Mouse (Mus musculus) testis, adult 2 months (tissue): ENCODE data around the gene Plxna4. TPM values are rescaled to one million over a fixed set of nuclear protein-coding genes. Genes with fewer than 3 reads are reported as not detected.

Experiments
- H3K27ac ChIP-seq: fragments of 200-500 bp; 2 replicates; pipeline ENCODE4 v1.5.1; 2012; ENCODE audit warnings: low read depth, low read length; ENCODE audit not compliant: control insufficient read depth, insufficient read depth
- H3K27me3 ChIP-seq: fragments of 200-500 bp; 2 replicates; pipeline ENCODE4 v1.6.1; 2012; ENCODE audit warnings: mild to moderate bottlenecking, low read length, moderate library complexity; ENCODE audit not compliant: control insufficient read depth, insufficient read depth
- H3K36me3 ChIP-seq: fragments of 200-500 bp; 2 replicates; pipeline ENCODE4 v1.6.1; 2012; ENCODE audit warnings: mild to moderate bottlenecking, low read length; ENCODE audit not compliant: control insufficient read depth, insufficient read depth
- H3K4me1 ChIP-seq: fragments of 200-500 bp; 2 replicates; pipeline ENCODE4 v1.6.1; 2012; ENCODE audit warnings: low read length; ENCODE audit not compliant: control insufficient read depth, insufficient read depth
- H3K4me3 ChIP-seq: fragments of 200-500 bp; 2 replicates; pipeline ENCODE4 v1.5.1; 2012; ENCODE audit warnings: low read depth, mild to moderate bottlenecking, low read length, moderate library complexity, mixed read lengths; ENCODE audit not compliant: control insufficient read depth
- CTCF ChIP-seq: fragments of 200-500 bp; IDR thresholded peaks from 2 replicates; pipeline ENCODE4 v1.5.1; 2012; ENCODE audit warnings: low read depth, mild to moderate bottlenecking, inconsistent platforms, low read length, moderate library complexity; ENCODE audit not compliant: control insufficient read depth, insufficient read depth, insufficient replicate concordance
- POLR2A ChIP-seq: fragments of 200-500 bp; IDR thresholded peaks from 2 replicates; pipeline ENCODE4 v1.6.1; 2012; ENCODE audit warnings: low read depth, mild to moderate bottlenecking, inconsistent platforms, low read length, moderate library complexity; ENCODE audit not compliant: control insufficient read depth
- polyA plus RNA-seq: library from polyadenylated mRNA; depleted of rRNA; stranded (reverse); fragments of >200 nt; gene quantifications from 2 replicates; pipeline ENCODE4 v1.2.3, GENCODE M21; 2012

The Plxna4 gene
- polyA plus RNA-seq, 1 experiment: 0.62 TPM

- H3K27ac ChIP-seq: no peak overlapping the region
- 0 out of 2 replicates have a peak, but pooled peaks cover 1% of the 10 kb centered on the region for H3K4me1 ChIP-seq
- TF ChIP-seq POLR2A (no peak), CTCF (no peak)
- H3K36me3 ChIP-seq: no peaks in the 10 kb centered on the region
- H3K27me3 ChIP-seq: no peaks in the 10 kb centered on the region
- no peak overlapping the region for H3K4me3 ChIP-seq
These were observed 138.6 kb downstream of the Plxna4 start for GRCm38 (mm10) chr6:32449237-32449963.

GRCm38 (mm10) chr6:32448787-32449186, 139.2 kb downstream of the Plxna4 start:
- TF ChIP-seq CTCF (no peak), POLR2A (no peak)

GRCm38 (mm10) chr6:32446276-32446675, 141.7 kb downstream of the Plxna4 start:
- no peak overlapping the region for H3K27ac ChIP-seq
- no peak for TF ChIP-seq POLR2A
- TF ChIP-seq CTCF: no peak

More at GRCm38 (mm10) chr6:32448787-32449186, 139.2 kb downstream of the Plxna4 start:
- no peaks in the 10 kb centered on the region for H3K27me3 ChIP-seq
- H3K4me3 ChIP-seq: no peak overlapping the region
- H3K4me1 ChIP-seq: 0 out of 2 replicates have a peak, but pooled peaks cover 2% of the 10 kb centered on the region
- no peak overlapping the region for H3K27ac ChIP-seq
- H3K36me3 ChIP-seq: no peaks in the 10 kb centered on the region

GRCm38 (mm10) chr6:32445246-32445645, 142.7 kb downstream of the Plxna4 start:
- Histone ChIP-seq H3K4me1 (0 out of 2 replicates have a peak, but pooled peaks cover 2% of the 10 kb centered on the region), H3K4me3 (no peak overlapping the region), H3K27me3 (no peaks in the 10 kb centered on the region), H3K36me3 (no peaks in the 10 kb centered on the region), H3K27ac (no peak overlapping the region)
- TF ChIP-seq POLR2A (no peak), CTCF (no peak)

More at GRCm38 (mm10) chr6:32446276-32446675, 141.7 kb downstream of the Plxna4 start:
- Histone ChIP-seq H3K4me3 (no peak overlapping the region), H3K36me3 (no peaks in the 10 kb centered on the region), H3K4me1 (0 out of 2 replicates have a peak, but pooled peaks cover 2% of the 10 kb centered on the region), H3K27me3 (no peaks in the 10 kb centered on the region)

GRCm38 (mm10) chr6:32444393-32444792, 143.6 kb downstream of the Plxna4 start:
- Histone ChIP-seq H3K27ac (no peak overlapping the region), H3K4me3 (no peak overlapping the region), H3K4me1 (0 out of 2 replicates have a peak, but pooled peaks cover 2% of the 10 kb centered on the region), H3K27me3 (no peaks in the 10 kb centered on the region), H3K36me3 (no peaks in the 10 kb centered on the region)
- TF ChIP-seq POLR2A (no peak), CTCF (no peak)

- H3K36me3 ChIP-seq: no peaks in the 10 kb centered on the region
These were observed 144.3 kb downstream of the Plxna4 start for GRCm38 (mm10) chr6:32443679-32444078.

GRCm38 (mm10) chr6:32439434-32439833, 148.6 kb downstream of the Plxna4 start:
- H3K36me3 ChIP-seq: no peaks in the 10 kb centered on the region
- TF ChIP-seq POLR2A (no peak), CTCF (no peak)
- 0 out of 2 replicates have a peak, but pooled peaks cover under 1% of the 10 kb centered on the region for H3K4me1 ChIP-seq
- H3K27me3 ChIP-seq: no peaks in the 10 kb centered on the region
- H3K4me3 ChIP-seq: no peak overlapping the region
- no peak overlapping the region for H3K27ac ChIP-seq

More at GRCm38 (mm10) chr6:32443679-32444078, 144.3 kb downstream of the Plxna4 start:
- Histone ChIP-seq H3K27ac (no peak overlapping the region), H3K4me3 (no peak overlapping the region), H3K27me3 (no peaks in the 10 kb centered on the region), H3K4me1 (0 out of 2 replicates have a peak, but pooled peaks cover 2% of the 10 kb centered on the region)
- TF ChIP-seq CTCF: no peak
- TF ChIP-seq POLR2A: no peak
